Mouse (Mus musculus) mouse embryonic stem cell (cell line): Measurements from ENCODE around the gene Myl4.

ENCODE experiments used
- in situ Hi-C, 2 experiments: fragments of 300-500 bp; cut with MboI; formaldehyde crosslinking; loops; 1 replicate in 1 of 2; 3 replicates in 1 of 2; pipeline ENCODE4 v1.14.3; 2019 to 2020; ENCODE audit warnings: low sequenced_read_pairs in 2 of 2, low pct_unique_long_range_greater_than_20kb in 1 of 2, mixed read lengths in 1 of 2; ENCODE audit not compliant: unreplicated experiment in 1 of 2

The Myl4 gene

DNA sequence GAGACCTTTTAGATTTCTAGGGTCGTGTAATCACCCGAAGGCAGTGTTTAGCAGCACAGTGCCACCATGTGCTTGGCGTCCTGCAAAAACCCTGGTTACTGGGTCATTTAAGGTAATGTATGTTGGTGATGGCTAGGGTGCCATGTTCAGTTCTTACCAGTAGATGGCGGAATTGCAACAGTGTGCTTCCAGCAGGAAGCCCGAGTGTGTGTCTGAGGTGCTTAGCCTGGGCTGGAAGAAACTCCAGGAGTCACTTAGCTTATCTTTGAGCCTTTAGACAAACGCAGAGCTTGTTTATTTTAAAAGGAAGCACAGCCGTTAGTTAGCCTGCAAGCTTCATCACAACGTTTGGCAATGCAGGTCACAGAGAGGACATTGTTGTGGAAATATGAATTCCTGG is 39.7 kb downstream of the Myl4 start:
- in situ Hi-C loops: no loop called here

DNA sequence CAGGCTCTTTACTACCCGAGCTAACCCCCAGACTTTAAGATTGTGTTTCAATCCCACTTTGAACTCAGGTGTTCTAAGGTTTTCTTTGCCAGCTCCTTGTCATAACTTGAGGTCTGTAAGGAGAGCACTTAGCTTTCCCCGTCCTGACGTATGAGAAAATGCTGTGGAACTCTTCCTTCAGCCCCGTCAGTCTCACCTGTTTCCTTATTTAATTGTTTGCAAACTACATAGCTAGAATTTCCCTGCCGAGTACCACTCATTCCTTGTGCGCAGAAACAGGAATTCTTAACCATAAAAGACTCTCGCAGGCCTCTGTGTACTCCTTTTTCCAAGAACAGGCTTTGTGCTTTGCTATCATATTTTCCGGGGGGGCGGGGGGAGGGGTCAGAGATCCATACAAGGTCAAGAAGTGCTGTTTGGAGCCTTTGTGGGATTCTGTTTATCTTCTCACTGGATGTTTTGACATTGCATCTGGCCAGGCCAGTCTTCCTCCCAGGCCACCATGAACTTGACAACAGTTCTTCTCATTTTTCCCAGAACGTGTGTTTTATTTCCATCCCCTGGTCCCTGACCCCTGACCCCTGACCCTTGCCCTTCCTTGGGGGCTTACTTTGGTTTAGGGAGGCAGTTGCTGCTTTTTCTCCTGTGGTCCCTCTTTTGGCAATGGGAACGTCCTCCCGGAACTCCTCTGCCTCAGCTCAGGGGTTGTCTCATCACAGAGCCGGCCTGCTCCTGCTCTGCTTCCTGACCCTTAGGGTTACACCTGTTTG is 41.8 kb downstream of the Myl4 start:
- in situ Hi-C loops: no loop called here

DNA sequence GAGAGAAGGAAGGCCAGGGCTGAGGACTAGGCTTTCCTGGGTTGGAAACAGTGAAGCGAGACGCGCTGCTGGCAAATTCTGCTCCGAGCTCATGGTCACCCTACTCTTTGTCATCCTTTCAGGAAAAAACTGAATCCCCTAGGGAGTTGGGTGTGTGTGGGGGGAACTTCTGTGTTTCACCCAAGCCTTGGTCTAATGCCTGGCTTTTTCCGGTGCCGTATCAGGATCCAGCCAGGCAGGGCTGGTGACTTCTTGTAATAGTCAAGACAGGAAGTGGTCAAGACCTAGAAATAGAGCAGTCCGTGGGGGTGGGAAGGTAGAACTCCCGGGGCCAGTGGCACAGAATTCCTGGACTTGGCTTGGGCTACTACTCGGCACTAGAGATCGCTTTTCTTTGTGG is 45.9 kb downstream of the Myl4 start:
- in situ Hi-C loops: no loop called here

- in situ Hi-C loops: no loop called here
These were observed 48.9 kb downstream of the Myl4 start for GRCm38 (mm10) chr11:104599265-104599945.

DNA sequence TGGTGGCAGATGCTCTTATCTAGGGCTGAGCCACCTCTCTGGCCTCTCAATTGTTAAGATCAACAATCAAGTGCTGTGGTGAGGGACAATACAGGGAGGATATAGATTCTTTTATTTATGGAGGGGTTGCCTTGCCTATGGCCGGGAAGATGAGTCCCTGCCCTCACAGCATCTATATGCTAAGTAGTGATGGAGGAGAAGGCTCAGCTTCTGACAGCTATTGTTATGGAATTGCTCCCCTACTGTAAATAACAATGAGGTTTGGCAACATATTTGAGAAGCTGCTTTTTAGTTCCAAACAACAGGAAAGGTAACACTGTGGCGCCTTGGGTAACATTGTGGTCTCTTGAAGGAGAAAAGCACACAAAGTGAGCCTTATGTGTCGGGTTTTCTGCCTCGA is 50.2 kb downstream of the Myl4 start:
- in situ Hi-C loops: no loop called here

- in situ Hi-C loops: no loop called here
These were observed 53.7 kb downstream of the Myl4 start for GRCm38 (mm10) chr11:104604192-104604591.

GRCm38 (mm10) chr11:104607491-104608245 is 57.2 kb downstream of the Myl4 start, which contains the start of gene Itgb3:
TSS of gene Itgb3 (plus strand) at chr11:104608000.
- in situ Hi-C loops: no loop called here

DNA sequence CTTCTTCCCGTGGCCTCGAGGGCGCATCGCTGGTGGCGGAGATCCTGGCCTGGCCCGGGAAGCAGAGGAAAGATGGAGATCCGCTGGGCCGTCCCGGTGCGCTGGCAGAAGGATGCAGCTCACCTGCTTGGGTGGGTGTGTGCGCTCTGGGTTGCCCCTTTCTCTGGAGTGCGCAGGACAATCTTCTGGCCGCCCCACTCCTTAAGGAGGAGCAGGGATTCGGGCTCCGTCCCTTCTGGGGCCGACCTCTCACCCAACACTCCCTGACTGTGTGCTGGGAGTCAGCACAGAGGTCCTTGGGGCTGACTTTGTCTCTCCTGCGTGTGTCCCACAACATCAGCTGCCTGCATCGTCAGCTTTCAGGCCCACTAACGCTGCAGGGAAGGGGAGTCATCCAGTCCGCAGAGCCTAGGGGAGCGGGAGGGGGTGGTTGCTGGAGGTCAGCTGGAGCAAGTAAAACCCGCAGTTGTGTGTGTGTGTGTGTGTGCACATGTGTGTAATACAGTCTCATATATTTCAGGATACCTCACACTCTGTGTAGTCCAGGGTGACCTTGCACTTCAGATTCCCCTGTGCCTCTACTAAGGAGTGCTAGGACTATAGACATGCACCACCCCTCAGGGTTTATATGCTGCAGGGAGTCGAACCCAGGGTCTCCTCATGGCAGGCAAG is 57.9 kb downstream of the Myl4 start:
- in situ Hi-C loops: no loop called here

GRCm38 (mm10) chr11:104609033-104609684 is 58.7 kb downstream of the Myl4 start:
- in situ Hi-C loops: no loop called here

DNA sequence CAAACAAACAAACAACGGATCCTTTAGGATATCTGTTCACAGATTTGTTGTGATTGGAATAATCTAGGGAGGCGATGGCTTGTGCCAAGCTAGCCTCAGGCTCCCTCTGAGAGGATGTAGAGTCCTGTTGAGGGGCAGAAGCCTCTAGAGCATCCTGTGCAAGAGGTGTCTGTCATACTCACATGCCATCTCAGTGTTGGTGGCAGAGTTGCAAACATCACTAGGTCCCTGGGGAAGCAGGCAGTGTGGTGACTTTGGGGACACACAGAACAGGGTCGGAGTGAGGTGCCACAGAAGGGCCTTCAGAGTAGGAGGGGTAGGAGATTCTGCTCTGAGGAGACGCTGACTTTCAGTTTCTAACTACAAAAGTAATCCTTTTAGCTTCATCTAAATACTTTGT is 59.3 kb downstream of the Myl4 start:
- in situ Hi-C loops: no loop called here

DNA sequence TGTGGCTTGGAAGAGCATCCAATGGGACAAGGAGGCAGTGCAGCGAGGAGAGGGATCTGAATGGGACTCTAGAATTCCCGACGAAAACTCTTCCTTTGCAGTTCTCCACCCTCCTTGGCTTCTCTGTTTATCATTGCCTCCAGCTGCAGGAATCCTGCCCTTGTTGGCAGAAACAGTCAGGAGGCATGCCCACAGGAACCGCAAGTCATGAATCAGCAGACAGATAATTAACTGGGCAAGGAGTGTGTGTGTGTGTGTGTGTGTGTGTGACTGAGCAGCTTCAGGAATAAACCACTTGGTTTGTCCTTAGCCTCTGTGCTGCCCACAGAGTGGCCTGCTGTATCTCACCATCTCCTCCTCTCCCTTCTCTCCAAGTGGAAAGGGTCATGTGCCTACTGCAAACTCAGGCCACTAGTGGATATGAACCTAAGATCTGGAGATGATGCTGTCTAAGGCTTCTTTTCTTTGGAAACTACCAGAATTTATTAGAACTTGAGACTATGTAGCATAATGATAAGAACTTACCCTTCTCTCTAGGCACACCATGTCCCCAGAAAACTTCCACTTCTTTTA is 61.2 kb downstream of the Myl4 start:
- in situ Hi-C loops: no loop called here

DNA sequence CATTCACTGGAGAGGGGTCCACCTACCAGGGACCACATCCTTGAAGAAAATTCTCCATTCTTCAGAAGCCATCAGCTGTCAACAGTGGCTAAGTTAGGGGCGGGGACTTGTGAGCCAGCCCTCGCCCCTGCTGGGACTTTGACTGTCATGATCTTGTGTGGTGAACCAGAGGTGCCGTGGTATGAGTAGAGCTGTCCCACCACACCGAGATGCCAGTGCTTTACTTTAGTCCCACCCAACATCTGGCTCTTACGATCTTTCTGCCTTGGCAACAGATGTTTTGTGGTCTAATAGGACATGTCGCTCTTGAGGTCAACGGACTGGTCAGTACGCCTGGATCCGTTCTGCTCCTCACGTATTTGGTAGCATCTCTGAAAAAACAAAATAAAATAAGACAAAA is 63.1 kb downstream of the Myl4 start:
- in situ Hi-C loops: no loop called here

GRCm38 (mm10) chr11:104614130-104614529 is 63.7 kb downstream of the Myl4 start:
- in situ Hi-C loops: no loop called here

GRCm38 (mm10) chr11:104616182-104616581 is 65.7 kb downstream of the Myl4 start:
- in situ Hi-C loops: no loop called here

DNA sequence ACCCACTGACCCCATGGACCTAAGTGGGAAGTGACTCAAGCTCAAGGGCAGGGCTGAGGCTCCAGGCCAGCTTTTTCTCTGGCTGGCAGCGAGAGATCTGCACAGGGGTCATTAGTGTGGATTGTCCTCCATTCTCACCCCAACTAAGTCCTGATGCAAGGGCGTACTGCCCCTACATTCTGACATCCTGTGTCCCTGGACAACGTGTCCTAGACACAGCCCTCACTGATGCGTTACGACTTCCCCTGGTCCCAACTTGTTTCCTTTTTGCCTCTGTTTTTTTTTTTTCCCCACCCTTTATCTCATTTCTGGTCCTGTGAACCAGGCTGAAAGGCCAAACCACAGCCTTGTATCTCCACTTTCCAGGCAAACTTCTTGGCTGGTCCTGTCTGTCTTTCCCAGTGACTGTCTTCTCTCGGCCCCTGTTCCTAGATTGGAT is 68.2 kb downstream of the Myl4 start:
- in situ Hi-C loops: no loop called here

DNA sequence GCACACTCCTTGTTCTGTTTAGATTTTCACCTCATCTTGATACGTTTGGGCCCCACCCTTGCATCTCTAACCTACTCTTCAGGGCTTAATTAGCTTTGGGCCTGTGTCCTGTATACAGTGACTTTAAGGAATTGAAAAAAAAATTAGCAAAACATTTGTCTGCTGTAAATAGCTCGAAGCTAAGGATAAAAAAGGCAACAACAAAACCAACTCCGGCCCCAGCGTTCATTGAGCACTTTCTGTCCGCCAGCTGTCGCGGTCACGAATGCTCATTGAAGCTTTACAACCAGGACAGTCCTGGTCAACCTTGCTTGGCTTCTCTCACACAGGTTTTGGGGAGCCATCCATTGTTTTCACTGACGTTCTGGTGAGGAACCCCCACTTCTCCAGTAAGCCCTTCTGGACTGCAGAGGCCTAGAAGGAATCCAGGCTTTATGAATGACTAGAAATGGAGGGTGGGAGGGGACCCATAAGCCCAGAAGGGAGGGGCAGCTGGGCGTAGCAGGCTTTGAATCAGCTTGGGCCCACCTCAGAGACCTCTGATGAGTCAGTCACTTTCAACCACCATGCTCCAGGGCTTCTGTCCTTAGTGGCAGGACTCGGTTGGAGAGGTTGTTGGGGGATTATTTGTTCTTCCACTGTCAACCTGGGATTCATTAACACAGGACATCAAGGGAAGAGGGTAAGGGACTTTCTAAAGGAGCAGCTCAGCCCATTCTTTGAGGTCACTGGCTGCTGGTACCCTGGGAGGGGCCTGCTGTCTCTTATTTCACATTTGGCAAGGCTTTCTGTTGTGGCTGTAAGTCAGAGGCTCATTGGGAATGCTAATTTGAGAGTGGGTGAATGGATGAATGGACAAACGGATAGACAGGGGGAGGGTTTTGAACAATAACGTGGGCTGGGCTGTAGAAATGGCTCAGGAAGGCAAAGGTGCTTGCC is 68.9 kb downstream of the Myl4 start:
- in situ Hi-C loops: no loop called here
